Comparison of ENCODE assay signal across 11 mouse cellular contexts in genomic region chr17:65723633-65724032, GRCm38 (mm10). TPM values are rescaled to one million over a fixed set of nuclear protein-coding genes. Genes with fewer than 3 reads are reported as not detected.
DNase-seq lines count a peak whose midpoint lies in the region; ATAC-seq and TF ChIP-seq lines count a peak whose summit lies in the region.
"Had no signal": no experiment of that assay in that cellular context is flagged by ENCODE, and none has a peak within 500 bp of the region (broad histone marks: within the 10 kb centered on the region; RNA-seq: fewer than 3 reads in every experiment).

No protein-coding gene starts in this region.

- no peak overlapping the region for H3K4me3 ChIP-seq in kidney, embryonic 16.5 days (ENCODE audit: low read length)
- H3K4me3 ChIP-seq in liver, postnatal 0 days (ENCODE audit: low read depth, low read length): 0 out of 2 replicates have a peak overlapping the region, but pooled peaks have one; percentile 0
- no peak overlapping the region for H3K4me3 ChIP-seq in forebrain, postnatal 0 days (ENCODE audit: low read depth, low read length)
- H3K4me3 ChIP-seq in heart, embryonic 11.5 days (ENCODE audit: low read depth, low read length): no peak overlapping the region
- H3K4me3 ChIP-seq in hindbrain, embryonic 10.5 days: no peak overlapping the region
- H3K4me3 ChIP-seq: embryonic facial prominence, embryonic 15.5 days; hindbrain, embryonic 15.5 days had no signal

- H3K36me3 ChIP-seq in kidney, embryonic 16.5 days (ENCODE audit: insufficient read depth, low read length): peaks cover 6% of the 10 kb centered on the region
- H3K36me3 ChIP-seq in liver, postnatal 0 days (replicated peaks; ENCODE audit: insufficient read depth, low read length): 0 out of 2 replicates have a peak, but pooled peaks cover 13% of the 10 kb centered on the region
- H3K36me3 ChIP-seq in forebrain, postnatal 0 days (ENCODE audit: insufficient read depth): 0 out of 2 replicates have a peak, but pooled peaks cover 5% of the 10 kb centered on the region
- H3K36me3 ChIP-seq in heart, embryonic 11.5 days (ENCODE audit: control insufficient read depth, insufficient read depth, low read length): peaks cover 3% of the 10 kb centered on the region; the same call in 1 of the 2 replicates
- peaks cover 36% of the 10 kb centered on the region for H3K36me3 ChIP-seq in hindbrain, embryonic 10.5 days

- no peaks in the 10 kb centered on the region for H3K4me1 ChIP-seq in kidney, embryonic 16.5 days (ENCODE audit: insufficient read depth, low read length)
- peaks cover 7% of the 10 kb centered on the region for H3K4me1 ChIP-seq in liver, postnatal 0 days (ENCODE audit: insufficient read depth)
- no peaks in the 10 kb centered on the region for H3K4me1 ChIP-seq in forebrain, postnatal 0 days (ENCODE audit: insufficient read depth)
- H3K4me1 ChIP-seq in heart, embryonic 11.5 days (ENCODE audit: control insufficient read depth, insufficient read depth, low read length): no peaks in the 10 kb centered on the region
- H3K4me1 ChIP-seq in hindbrain, embryonic 10.5 days (replicated peaks): peaks cover 12% of the 10 kb centered on the region

- peak; percentile 47 for DNase-seq in kidney, adult 18-20 months
- no peak for DNase-seq in liver, postnatal 0 days
- DNase-seq in thymus, postnatal 14 days: peak; percentile 47
- no peak for DNase-seq in forebrain, postnatal 0 days
- DNase-seq in hindbrain, embryonic 10.5 days (ENCODE audit: low spot score): no peak
- DNase-seq: cerebellum, adult 18-20 months had no signal

- no peak for TF ChIP-seq CTCF in liver, postnatal 0 days (IDR thresholded peaks at IDR 0.05; ENCODE audit: low read depth)
- no peak for TF ChIP-seq CTCF in forebrain, postnatal 0 days (IDR thresholded peaks at IDR 0.05; ENCODE audit: low read depth)

- H3K27ac ChIP-seq in kidney, embryonic 16.5 days (ENCODE audit: low read length): no peak overlapping the region
- peak overlapping the region; percentile 78 for H3K27ac ChIP-seq in liver, postnatal 0 days (ENCODE audit: low read depth)
- H3K27ac ChIP-seq in forebrain, postnatal 0 days (ENCODE audit: low read depth, low read length): no peak overlapping the region
- H3K27ac ChIP-seq in heart, embryonic 11.5 days (ENCODE audit: low read depth, low read length): no peak overlapping the region
- no peak overlapping the region for H3K27ac ChIP-seq in hindbrain, embryonic 10.5 days
- H3K27ac ChIP-seq: embryonic facial prominence, embryonic 15.5 days; hindbrain, embryonic 15.5 days had no signal

- no peak overlapping the region for H3K9ac ChIP-seq in kidney, embryonic 16.5 days (replicated peaks; ENCODE audit: low read length)
- H3K9ac ChIP-seq in liver, postnatal 0 days (replicated peaks): no peak overlapping the region
- no peak overlapping the region for H3K9ac ChIP-seq in forebrain, postnatal 0 days
- H3K9ac ChIP-seq in heart, embryonic 11.5 days (ENCODE audit: low read depth, low read length): no peak overlapping the region
- H3K9ac ChIP-seq: embryonic facial prominence, embryonic 15.5 days; hindbrain, embryonic 15.5 days had no signal

- TF ChIP-seq EP300 in liver, postnatal 0 days (IDR thresholded peaks at IDR 0.05; ENCODE audit: low read depth): no peak

- WGBS in kidney, embryonic 16.5 days: 80% methylated on average over 8 of the region's 8 CpGs
- 74% methylated on average over 8 of the region's 8 CpGs for WGBS in liver, postnatal 0 days (ENCODE audit: insufficient replicate concordance)
- WGBS in forebrain, postnatal 0 days: 97% methylated on average over 8 of the region's 8 CpGs
- 82% methylated on average over 8 of the region's 8 CpGs for WGBS in heart, embryonic 11.5 days (ENCODE audit: insufficient replicate concordance)
- 90% methylated on average over 8 of the region's 8 CpGs for WGBS in hindbrain, embryonic 10.5 days

- H3K9me3 ChIP-seq in kidney, embryonic 16.5 days (ENCODE audit: low read length): no peaks in the 10 kb centered on the region
- no peaks in the 10 kb centered on the region for H3K9me3 ChIP-seq in liver, postnatal 0 days (ENCODE audit: low read length)
- no peaks in the 10 kb centered on the region for H3K9me3 ChIP-seq in forebrain, postnatal 0 days (ENCODE audit: low read length)
- no peaks in the 10 kb centered on the region for H3K9me3 ChIP-seq in heart, embryonic 11.5 days (replicated peaks; ENCODE audit: control insufficient read depth, low read length)
- no peaks in the 10 kb centered on the region for H3K9me3 ChIP-seq in hindbrain, embryonic 10.5 days
- H3K9me3 ChIP-seq: embryonic facial prominence, embryonic 15.5 days; hindbrain, embryonic 15.5 days had no signal

- H3K4me2 ChIP-seq in kidney, embryonic 16.5 days (replicated peaks; ENCODE audit: low read depth, low read length): no peak overlapping the region
- peak overlapping the region; percentile 58 for H3K4me2 ChIP-seq in liver, postnatal 0 days (ENCODE audit: low read depth, low read length)
- no peak overlapping the region for H3K4me2 ChIP-seq in forebrain, postnatal 0 days (ENCODE audit: low read depth)
- H3K4me2 ChIP-seq in heart, embryonic 11.5 days: no peak overlapping the region
- H3K4me2 ChIP-seq: embryonic facial prominence, embryonic 15.5 days; hindbrain, embryonic 15.5 days had no signal

- H3K27me3 ChIP-seq in kidney, embryonic 16.5 days (ENCODE audit: insufficient read depth, low read length): no peaks in the 10 kb centered on the region
- no peaks in the 10 kb centered on the region for H3K27me3 ChIP-seq in liver, postnatal 0 days (ENCODE audit: insufficient read depth, low read length)
- H3K27me3 ChIP-seq in forebrain, postnatal 0 days (ENCODE audit: insufficient read depth, low read length): no peaks in the 10 kb centered on the region
- H3K27me3 ChIP-seq in heart, embryonic 11.5 days (ENCODE audit: control insufficient read depth, insufficient read depth, low read length): no peaks in the 10 kb centered on the region
- H3K27me3 ChIP-seq in hindbrain, embryonic 10.5 days (ENCODE audit: insufficient read depth, poor library complexity, severe bottlenecking): no peaks in the 10 kb centered on the region
- H3K27me3 ChIP-seq: embryonic facial prominence, embryonic 15.5 days; hindbrain, embryonic 15.5 days had no signal

- no peak for ATAC-seq in kidney, embryonic 16.5 days (ENCODE audit: low FRiP score, low TSS enrichment)
- ATAC-seq in granulocyte monocyte progenitor cell, adult 5-6 weeks (replicated peaks; ENCODE audit: poor library complexity, severe bottlenecking): 0 out of 2 replicates have a peak, but pooled peaks have one; percentile 3
- peak; percentile 8; the same call in 1 of the 2 replicates for ATAC-seq in liver, postnatal 0 days
- ATAC-seq in forebrain, postnatal 0 days: no peak
- no peak for ATAC-seq in heart, embryonic 11.5 days (replicated peaks; ENCODE audit: insufficient number of reproducible peaks, low FRiP score, low TSS enrichment)

RNA-seq across cellular contexts. Expression of gene Rab31, which starts 48.9 kb away (rescaled TPM):
- 37.8 and 38.4 TPM in 2 replicates for polyA plus RNA-seq in kidney, embryonic 16.5 days (2015; fragmentation: Nextera tagmentation; extraction: Ambion mirVana)
- 48.3 and 56.7 TPM in 2 replicates for total RNA-seq in granulocyte monocyte progenitor cell, adult 5-6 weeks (2014; fragmentation: Nextera tagmentation)
- total RNA-seq in granulocyte monocyte progenitor cell, adult 5-6 weeks (2017): 73.6 and 82.1 TPM in 2 replicates
- 6.5 and 7.2 TPM in 2 replicates for polyA plus RNA-seq in liver, postnatal 0 days (2015; fragmentation: Nextera tagmentation; extraction: Ambion mirVana)
- total RNA-seq in forebrain, postnatal 0 days (2014; rRNA removed): 92.8 and 110 TPM in 2 replicates
- polyA plus RNA-seq in forebrain, postnatal 0 days (2015; fragmentation: Nextera tagmentation; extraction: Ambion mirVana): 74.0 and 79.3 TPM in 2 replicates
- 32.7 and 33.2 TPM in 2 replicates for polyA plus RNA-seq in heart, embryonic 11.5 days (2014; fragmentation: Nextera tagmentation; extraction: Ambion mirVana)
- 60.8 and 63.2 TPM in 2 replicates for polyA plus RNA-seq in hindbrain, embryonic 10.5 days (2016; fragmentation: Nextera tagmentation; extraction: Ambion mirVana)

RNA-seq across cellular contexts. Expression of gene Ppp4r1, which starts 58.7 kb away (rescaled TPM):
- 46.6 TPM in 2 replicates for polyA plus RNA-seq in kidney, embryonic 16.5 days (2015; fragmentation: Nextera tagmentation; extraction: Ambion mirVana)
- total RNA-seq in granulocyte monocyte progenitor cell, adult 5-6 weeks (2014; fragmentation: Nextera tagmentation): 76.3 and 77.3 TPM in 2 replicates
- 42.0 and 101 TPM in 2 replicates for total RNA-seq in granulocyte monocyte progenitor cell, adult 5-6 weeks (2017)
- polyA plus RNA-seq in liver, postnatal 0 days (2015; fragmentation: Nextera tagmentation; extraction: Ambion mirVana): 8.0 TPM in 2 replicates
- total RNA-seq in forebrain, postnatal 0 days (2014; rRNA removed): 51.0 and 59.2 TPM in 2 replicates
- polyA plus RNA-seq in forebrain, postnatal 0 days (2015; fragmentation: Nextera tagmentation; extraction: Ambion mirVana): 20.7 and 28.7 TPM in 2 replicates
- polyA plus RNA-seq in heart, embryonic 11.5 days (2014; fragmentation: Nextera tagmentation; extraction: Ambion mirVana): 31.4 and 36.5 TPM in 2 replicates
- polyA plus RNA-seq in hindbrain, embryonic 10.5 days (2016; fragmentation: Nextera tagmentation; extraction: Ambion mirVana): 51.0 and 59.6 TPM in 2 replicates

Comparison
In these comparisons a context has a peak if more than half of its experiments do, and no peak if none do; other contexts are left out.
1. DNase-seq: peak in kidney, adult 18-20 months (single experiment) and thymus, postnatal 14 days (single experiment); none in liver, postnatal 0 days (single experiment), forebrain, postnatal 0 days (single experiment) and hindbrain, embryonic 10.5 days (single experiment).
2. ATAC-seq: peak in granulocyte monocyte progenitor cell, adult 5-6 weeks (single experiment) and liver, postnatal 0 days (single experiment); none in kidney, embryonic 16.5 days (single experiment), forebrain, postnatal 0 days (single experiment) and heart, embryonic 11.5 days (single experiment).